Mouse (Mus musculus) Patski (cell line): ENCODE results near the gene Hibadh. TPM values are rescaled to one million over a fixed set of nuclear protein-coding genes. Genes with fewer than 3 reads are reported as not detected.

Experiments
- ATAC-seq: fragments of 100-300 bp; one replicate; pipeline ENCODE4 v1.8.0; 2021
- CTCF ChIA-PET: fragments of 350-600 bp; sonication (Branson Sonifier 250); formaldehyde crosslinking; loops from one replicate; lab custom pipeline; 2022; ENCODE audit warnings: inconsistent platforms; lab: Charles Lee
- POLR2A ChIA-PET: fragments of 350-600 bp; sonication (Branson Sonifier 250); formaldehyde crosslinking; loops from one replicate; lab custom pipeline; 2022; ENCODE audit warnings: antibody characterized with exemption, inconsistent platforms; lab: Charles Lee
- DNase-seq: peaks from one replicate; pipeline ENCODE4 v3.0.0-alpha.2; 2011; ENCODE audit warnings: low read depth, low spot score
- H3K27me3 ChIP-seq: fragments of 371-371 bp; one replicate; pipeline ENCODE4 v1.5.1; 2021
- CTCF ChIP-seq: fragments of 100-300 bp; IDR thresholded peaks from one replicate; pipeline ENCODE4 v1.5.1; 2021
- in situ Hi-C: fragments of 300-500 bp; cut with MboI; formaldehyde crosslinking; loops from 3 replicates; pipeline ENCODE4 v1.11.1; 2018; ENCODE audit warnings: low pct_unique_long_range_greater_than_20kb, mixed read lengths
- polyA plus RNA-seq: library from polyadenylated mRNA; unstranded; gene quantifications from one replicate; pipeline ENCODE4 v1.2.3, GENCODE M21; 2021

Hibadh gene
- polyA plus RNA-seq, 1 experiment from 2014 or later = 136 TPM

DNA sequence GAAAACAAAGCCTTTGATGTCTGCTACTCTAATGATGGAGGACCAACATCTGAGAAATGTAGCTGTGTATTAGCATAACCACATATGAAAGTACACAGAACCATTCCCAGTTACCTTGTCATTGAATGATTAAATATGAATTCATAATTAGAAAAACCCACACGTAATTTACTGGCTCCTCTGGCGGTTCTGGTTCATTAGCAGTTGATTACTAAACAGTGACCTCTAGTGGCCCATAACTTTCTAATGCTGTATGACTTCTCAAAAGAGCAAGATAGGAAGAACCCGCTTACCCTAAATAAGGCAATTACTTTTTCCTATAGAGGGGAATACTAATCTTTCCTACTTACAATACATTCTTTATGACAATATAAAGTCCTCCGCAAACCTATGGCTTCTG is 62.9 kb downstream of the Hibadh start:
- TF ChIP-seq CTCF = peak; percentile 65
- ChIA-PET CTCF (interaction anchor here (0.9 to 1.7 kb wide), 5 partner anchors 9 to 321 kb away, joined by 3 to 5 read pairs (median 3); no protein-coding TSS in a partner anchor), POLR2A (no interaction called here)
- no peak for DNase-seq
- no peak for ATAC-seq
- in situ Hi-C loops = loop anchor here (5.0 kb wide), 1 partner anchor 305 kb away; no protein-coding TSS in a partner anchor
- no peaks in the 10 kb centered on the region for H3K27me3 ChIP-seq

DNA sequence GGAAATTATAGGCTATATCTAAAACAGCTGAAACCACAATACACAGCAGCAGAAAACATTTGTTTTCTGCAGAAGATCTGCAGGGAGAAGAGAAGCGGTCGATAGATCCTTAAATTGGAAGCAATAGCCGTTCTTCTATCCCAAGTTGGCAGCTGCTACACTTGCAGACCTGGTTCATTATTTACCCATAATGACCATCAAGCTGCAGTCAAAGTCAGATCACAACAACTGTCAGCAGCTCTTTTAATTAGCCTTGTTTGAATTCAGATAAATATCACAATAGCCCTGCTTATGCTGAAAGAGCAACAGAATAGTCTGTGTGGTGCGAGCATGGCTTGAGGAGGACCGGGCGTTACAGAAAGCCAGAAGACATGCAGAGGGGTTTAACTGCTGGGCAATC is 71.5 kb downstream of the Hibadh start:
- TF ChIP-seq CTCF = no peak
- ChIA-PET POLR2A (no interaction called here), CTCF (interaction anchor here (1.1 to 1.4 kb wide), 2 partner anchors 8 to 18 kb away, joined by 3 to 4 read pairs; no protein-coding TSS in a partner anchor)
- no peaks in the 10 kb centered on the region for H3K27me3 ChIP-seq
- DNase-seq = no peak
- in situ Hi-C loops = no loop called here
- ATAC-seq = no peak

DNA sequence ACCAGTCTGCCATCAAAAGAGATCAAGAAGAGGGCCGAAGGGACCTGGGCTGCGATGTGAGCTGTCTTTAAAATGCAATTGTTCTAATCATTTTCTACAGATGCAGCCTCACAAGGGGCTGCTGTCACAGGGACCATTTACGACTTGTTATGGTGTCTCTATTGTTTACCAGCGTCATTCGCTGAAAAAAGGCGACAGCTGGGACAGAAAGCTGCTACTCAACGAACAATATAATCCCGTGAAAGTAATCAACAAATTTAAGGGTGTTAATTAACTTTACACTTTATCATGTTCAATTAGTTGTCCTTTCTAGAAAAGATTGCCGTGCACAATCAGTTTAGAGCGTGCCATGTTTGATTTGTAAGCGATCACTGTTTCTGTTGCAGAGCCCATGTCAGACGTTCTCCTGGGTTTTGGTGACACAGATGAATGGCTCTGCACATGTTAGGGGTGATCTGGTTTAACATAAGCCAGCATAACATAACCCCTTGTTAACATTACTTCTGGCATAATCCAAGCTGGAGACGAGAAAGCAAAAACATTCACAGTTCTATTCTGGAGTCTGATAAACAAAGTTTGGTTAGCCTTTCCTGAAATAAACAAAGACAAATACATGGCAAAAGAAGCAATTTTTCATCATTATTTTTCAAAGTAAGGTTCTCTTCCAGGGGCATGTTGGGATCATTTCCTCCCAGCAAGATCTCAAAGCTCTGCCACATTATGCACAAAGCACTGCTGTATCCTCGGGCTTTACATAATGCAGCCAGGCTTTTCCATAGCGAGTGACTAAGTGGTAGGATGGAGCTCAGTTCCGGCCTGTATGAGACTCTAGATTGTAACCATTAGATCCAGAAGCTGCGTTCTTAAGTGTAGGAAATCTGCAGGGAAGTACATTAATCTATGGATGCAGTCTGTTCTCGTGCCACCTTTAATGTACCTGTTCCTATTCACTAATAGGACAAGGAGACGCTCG is 72.6 kb downstream of the Hibadh start:
- TF ChIP-seq CTCF = no peak
- no peak for DNase-seq
- no peaks in the 10 kb centered on the region for H3K27me3 ChIP-seq
- no peak for ATAC-seq
- POLR2A ChIA-PET = interaction anchor here (1.1 kb wide), 1 partner anchor 10 kb away, joined by 3 read pairs; no protein-coding TSS in a partner anchor
- CTCF ChIA-PET = interaction anchor here (0.6 to 1.7 kb wide), 5 partner anchors 9 to 58 kb away, joined by 3 to 5 read pairs (median 3); no protein-coding TSS in a partner anchor
- in situ Hi-C loops = no loop called here

DNA sequence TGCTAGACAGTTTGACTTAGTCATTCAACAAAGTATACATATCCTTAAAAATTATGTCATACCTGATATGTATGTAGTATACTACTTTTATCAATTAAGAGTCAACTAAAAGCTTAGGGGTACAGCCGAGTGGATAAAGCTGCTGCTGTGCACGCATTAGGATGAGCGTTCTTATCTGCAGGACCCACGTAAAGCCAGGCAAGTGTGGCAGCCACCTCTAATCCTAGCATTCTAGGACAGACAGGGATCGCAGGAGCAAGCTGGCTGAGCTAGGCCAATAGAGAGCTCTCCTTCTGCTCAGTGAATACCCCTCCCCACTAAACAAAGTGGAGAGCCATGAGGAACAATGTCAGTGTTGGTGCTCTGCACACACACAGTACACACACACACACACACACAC is 75.0 kb downstream of the Hibadh start:
- in situ Hi-C loops = no loop called here
- no peak for ATAC-seq
- no peaks in the 10 kb centered on the region for H3K27me3 ChIP-seq
- no peak for DNase-seq
- no peak for TF ChIP-seq CTCF
- ChIA-PET CTCF (no interaction called here), POLR2A (interaction anchor here (1.3 kb wide), 1 partner anchor 27 kb away, joined by 5 read pairs; no protein-coding TSS in a partner anchor)

DNA sequence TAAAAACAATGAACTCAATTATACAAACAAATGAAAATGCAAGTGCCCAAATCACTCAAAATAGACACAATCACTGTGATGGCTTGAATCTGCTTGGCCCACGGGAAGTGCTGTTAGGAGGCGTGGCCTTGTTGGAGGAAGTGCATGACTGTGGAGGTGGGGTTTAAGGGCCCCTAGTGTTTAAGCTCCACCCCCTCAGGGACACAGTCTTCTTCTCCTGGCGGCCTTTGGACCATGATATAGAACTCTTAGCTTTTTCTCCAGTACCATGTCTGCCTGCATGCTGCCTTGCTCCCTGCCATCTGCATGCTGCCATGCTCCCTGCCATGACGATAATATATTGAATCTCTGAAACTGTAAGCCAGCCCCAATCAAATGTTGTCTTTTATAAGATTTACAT is 77.2 kb downstream of the Hibadh start:
- no peak for ATAC-seq
- in situ Hi-C loops = no loop called here

DNA sequence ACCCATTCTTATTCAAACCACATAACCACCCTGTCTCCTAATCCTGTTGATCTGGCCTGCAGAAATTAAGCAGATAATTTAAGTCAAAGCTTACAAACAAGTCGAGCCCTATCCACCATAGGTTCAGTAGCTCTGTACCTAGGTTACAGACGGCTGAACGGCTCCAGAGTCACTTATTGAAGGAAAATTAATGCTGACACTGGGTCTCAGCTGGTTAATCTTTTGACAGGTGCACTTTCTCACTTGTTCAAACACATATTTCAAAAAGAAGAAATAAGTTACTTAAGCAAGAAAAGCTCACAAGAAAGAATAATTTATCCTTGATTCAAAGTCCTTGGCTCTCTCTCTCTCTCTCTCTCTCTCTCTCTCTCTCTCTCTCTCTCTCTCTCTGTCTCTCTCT is 81.1 kb downstream of the Hibadh start:
- no peak for ATAC-seq
- ChIA-PET POLR2A (interaction anchor here (0.6 kb wide), 1 partner anchor 49 kb away, joined by 4 read pairs; no protein-coding TSS in a partner anchor), CTCF (interaction anchor here (1.2 to 1.4 kb wide), 2 partner anchors 22 to 29 kb away, joined by 3 read pairs; no protein-coding TSS in a partner anchor)
- no peak for DNase-seq
- TF ChIP-seq CTCF = no peak
- in situ Hi-C loops = no loop called here
- no peaks in the 10 kb centered on the region for H3K27me3 ChIP-seq

More for the DNA sequence above, 77.2 kb downstream of the Hibadh start:
- no peak for DNase-seq
- H3K27me3 ChIP-seq = no peaks in the 10 kb centered on the region
- ChIA-PET POLR2A (interaction anchor here (1.0 kb wide), 1 partner anchor 17 kb away, joined by 3 read pairs; no protein-coding TSS in a partner anchor), CTCF (no interaction called here)
- TF ChIP-seq CTCF = no peak

DNA sequence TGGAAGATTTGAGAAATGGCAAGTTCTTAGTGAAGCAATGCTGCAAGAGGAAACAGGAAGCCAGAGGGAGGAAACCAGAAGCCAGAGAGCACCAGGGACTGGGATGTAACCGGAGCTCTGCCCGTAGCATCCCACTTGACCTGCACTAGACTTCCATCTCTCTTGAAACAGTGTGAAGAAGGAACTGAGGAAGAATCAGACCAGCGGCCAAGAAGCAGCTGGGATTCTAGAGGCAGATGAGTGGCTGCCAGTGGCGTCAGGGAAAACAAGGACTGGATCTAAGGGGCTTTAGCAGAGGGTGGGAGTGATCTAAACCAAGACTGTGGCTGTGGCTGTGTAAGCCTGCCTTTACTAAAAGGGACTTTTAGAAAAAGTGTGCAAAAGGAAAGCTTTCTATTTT is 95.8 kb downstream of the Hibadh start:
- ATAC-seq (no peak), DNase-seq (no peak)
- CTCF ChIA-PET = no interaction called here
- in situ Hi-C loops = no loop called here
- POLR2A ChIA-PET = no interaction called here
- TF ChIP-seq CTCF = no peak
- H3K27me3 ChIP-seq = no peaks in the 10 kb centered on the region

DNA sequence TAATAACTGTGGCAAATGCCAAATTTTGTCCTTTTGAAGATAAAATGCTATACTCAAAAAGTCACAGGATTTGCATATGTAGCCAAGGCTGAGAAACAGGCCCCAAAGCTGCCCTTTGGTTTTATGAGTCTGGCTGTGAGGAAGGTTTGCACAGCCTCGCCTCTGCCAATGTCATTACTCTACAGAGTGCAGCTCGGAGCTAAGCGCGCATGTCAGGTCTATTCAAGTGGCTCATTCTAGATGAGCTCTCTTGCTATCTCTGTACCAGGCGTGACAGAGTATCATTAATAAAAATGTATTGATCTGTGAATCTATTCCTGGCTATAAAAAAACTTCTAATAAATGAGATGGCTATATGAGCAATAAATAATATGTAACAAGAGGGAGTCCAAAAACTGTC is 97.7 kb downstream of the Hibadh start:
- no peak for DNase-seq
- in situ Hi-C loops = no loop called here
- H3K27me3 ChIP-seq = no peaks in the 10 kb centered on the region
- CTCF ChIA-PET = no interaction called here
- POLR2A ChIA-PET = no interaction called here
- ATAC-seq = no peak
- no peak for TF ChIP-seq CTCF

DNA sequence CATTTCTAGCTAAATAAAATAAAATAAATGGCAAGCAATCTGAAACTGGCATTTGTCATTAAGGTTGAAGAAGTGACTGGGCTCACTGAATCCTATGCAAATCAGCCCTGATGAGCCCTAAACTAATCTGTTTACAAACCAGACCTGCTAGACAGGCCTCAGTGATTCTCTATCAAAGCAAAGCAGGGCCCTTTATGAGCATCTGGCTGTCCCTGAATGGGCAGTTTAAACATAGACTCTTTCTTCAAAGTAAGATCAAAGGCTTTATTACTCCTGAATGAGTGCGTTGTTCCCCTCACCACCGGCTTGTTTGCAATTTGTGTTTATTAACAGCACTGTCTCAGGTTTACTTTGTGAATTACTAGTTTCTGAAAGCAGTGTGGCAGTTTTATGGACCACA is 100.3 kb downstream of the Hibadh start:
- POLR2A ChIA-PET = no interaction called here
- CTCF ChIA-PET = no interaction called here
- TF ChIP-seq CTCF = no peak
- no peak for ATAC-seq
- no peak for DNase-seq
- no peaks in the 10 kb centered on the region for H3K27me3 ChIP-seq
- in situ Hi-C loops = no loop called here

GRCm38 (mm10) chr6:52535072-52535704 is 105.0 kb downstream of the Hibadh start:
- ChIA-PET POLR2A (interaction anchor here (0.7 kb wide), 1 partner anchor 559 kb away, joined by 4 read pairs; no protein-coding TSS in a partner anchor), CTCF (interaction anchor here (1.2 to 1.4 kb wide), 2 partner anchors 12 to 228 kb away, joined by 3 read pairs; no protein-coding TSS in a partner anchor)
- no peak for TF ChIP-seq CTCF
- no peaks in the 10 kb centered on the region for H3K27me3 ChIP-seq
- DNase-seq (peak; percentile 9), ATAC-seq (no peak)
- in situ Hi-C loops = no loop called here
